Mouse (Mus musculus): ENCODE data around the gene Tnfrsf4.
A peak's percentile ranks its signal among the peaks of the same experiment; 100 is the strongest.

Tnfrsf4 gene

DNA sequence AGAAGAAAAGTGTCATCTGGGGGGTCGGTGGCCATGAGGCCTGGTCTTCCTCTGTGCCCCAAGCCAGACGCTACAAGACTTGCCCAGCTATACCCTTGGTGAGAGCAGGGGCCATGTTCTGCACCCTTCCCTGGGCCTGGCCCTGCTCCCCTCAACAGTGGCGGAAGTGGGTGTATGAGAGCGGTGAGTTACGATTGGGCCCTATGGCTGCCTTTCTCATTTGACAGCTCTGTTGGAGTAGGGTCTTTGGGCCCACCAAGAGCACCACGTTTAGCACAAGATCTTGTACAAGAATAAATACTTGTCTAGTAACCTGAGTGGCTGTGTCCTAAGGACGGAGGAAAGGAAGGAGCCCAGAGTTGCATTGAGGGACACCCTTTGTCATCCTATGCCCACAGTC lies 14.9 kb downstream of the Tnfrsf4 start:
- DNase-seq (ENCODE audit: low spot score): no peak

DNA sequence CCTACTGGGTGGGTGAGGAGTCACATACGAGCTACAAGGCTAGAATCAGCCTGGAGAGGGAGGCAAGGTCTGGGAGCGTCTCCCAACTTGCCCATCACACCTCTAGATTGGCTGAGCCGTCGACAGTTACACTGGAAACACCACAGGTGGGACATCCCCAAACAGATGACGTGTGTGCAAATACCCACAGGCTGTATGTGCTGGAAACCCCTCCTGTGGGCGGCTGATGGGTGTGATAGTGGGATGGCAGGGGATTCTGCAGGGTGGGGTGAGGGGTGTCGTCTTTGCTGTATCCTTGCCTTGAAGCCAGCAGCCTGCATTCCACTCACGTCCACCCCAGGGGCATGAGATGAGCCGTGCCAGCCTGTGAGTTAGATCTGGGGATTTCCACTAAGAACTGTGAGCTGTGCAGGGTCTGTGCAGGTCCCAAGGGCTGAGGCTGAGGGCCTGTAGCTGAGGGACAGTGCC lies 17.0 kb downstream of the Tnfrsf4 start:
- no peak for DNase-seq (ENCODE audit: low spot score)

DNA sequence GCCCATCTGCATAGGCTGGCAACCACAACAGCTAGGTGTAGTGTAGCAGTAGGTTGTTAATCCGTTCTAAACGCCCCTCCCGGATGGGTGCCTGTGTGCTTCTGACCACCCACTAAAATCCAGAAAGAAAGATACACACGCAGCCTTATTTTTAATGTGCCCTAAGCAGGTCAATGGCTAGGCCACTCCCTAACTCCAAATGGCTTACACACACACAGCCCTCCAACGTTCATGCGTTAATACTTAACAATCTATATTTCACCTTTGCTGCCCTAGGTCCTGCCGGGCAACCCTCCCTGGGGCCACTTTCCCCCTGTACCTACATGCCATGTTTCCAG lies 17.6 kb downstream of the Tnfrsf4 start:
- no peak for DNase-seq (ENCODE audit: low spot score)

DNA sequence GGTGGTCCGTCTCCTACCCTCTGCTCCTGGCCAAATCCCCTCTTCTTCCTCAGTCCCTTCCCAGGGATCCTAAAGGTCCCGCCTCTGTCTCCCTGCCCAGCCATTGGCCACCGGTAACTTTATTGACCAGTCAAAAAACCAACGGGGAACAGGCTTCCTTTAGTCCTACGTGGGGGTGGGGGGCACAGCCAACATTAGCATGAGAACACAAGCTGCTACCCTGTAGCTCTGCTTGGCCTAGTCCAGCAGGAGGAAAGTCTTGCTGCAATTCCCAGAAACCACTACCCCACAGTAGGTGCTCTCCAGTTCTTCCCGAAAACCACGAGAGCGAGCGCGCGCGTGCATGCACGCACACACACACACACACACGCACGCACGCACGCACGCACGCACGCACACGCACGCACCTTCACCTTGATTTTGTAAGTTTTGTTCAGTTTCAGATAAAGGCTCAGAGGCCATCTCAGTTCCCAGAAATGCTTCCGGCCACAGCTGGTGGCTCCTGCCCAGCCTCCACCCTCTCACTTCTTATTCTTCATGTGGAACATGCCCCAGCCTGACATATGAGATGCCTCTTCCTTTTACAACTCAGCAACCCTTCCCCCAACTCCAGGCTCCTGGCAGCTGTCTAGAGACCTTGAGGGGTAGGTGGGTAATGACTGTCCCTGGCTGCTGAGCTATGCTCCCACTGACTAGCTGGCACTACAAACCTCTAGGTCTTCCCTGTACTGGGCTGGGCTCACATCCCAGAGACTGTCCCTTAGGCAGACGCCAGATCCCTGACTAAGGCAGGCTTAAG lies 18.1 kb downstream of the Tnfrsf4 start:
- DNase-seq (ENCODE audit: low spot score): peak; percentile 79

DNA sequence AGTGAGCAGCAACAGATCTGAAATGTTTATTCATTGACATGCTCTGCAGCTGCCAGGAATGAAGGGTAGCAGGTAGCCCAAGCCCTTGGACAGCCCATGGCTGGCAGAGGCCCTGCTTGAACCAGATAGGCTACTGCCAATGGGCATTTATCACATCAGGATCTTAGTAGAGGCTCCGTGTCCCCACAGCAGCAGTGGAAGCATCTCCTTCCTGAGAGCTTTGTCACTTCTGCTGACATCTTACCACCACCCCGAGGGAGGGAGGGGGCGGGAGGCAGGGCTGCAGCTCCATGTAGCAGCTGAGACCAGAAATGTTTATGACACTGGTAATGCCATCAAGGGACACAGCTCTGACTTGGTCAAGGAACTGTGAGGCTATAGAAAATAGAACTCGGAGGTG lies 19.2 kb downstream of the Tnfrsf4 start:
- DNase-seq (ENCODE audit: low spot score): no peak

DNA sequence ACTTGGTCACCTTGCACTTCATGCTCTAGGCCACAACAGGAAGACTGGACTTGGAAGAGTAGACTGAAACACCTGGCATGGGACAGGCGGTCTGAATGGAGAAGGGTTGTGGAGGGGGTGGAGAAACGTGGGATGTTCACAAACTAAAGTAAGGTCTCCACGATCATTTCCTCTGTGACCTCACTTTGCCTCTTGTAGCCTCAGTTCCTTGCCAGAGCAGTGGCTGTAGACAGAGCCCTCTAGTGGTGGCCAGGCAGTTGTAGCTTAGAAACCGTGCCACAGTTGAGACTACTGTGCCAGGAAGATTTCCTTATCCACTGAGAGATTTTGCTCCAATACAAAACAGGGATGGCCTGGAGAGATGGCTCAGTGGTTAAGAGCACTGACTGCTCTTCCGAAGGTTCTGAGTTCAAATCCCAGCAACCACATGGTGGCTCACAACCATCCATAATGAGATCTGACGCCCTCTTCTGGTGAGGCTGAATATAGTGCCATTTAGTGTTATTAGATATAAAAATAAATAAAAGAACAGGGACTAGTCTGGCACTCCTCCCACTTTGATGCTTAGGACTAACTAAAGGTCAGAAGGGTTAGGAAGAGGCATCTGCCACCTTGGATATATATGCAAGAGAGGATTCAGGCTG lies 20.0 kb downstream of the Tnfrsf4 start:
- DNase-seq (ENCODE audit: low spot score): no peak

DNA sequence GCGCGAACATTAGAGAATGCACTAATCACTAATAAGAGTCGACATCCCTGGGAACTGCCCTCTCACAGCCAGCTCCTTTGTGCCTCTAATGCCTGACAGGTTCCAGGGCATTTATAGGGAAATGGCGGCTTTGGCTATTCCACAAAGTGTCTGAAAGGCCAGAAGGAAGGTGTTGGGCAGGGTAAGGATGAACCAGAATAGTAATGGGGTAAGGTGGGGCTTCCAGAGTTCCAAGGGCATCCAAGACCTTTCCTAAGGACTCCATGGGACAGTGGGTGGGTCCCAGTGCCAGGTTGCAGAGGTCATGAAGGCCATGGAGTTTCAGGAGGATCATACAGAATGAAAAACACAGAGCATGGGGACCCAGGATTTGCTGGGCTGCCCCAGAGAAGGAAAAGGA lies 20.7 kb downstream of the Tnfrsf4 start:
- no peak for DNase-seq (ENCODE audit: low spot score)

DNA sequence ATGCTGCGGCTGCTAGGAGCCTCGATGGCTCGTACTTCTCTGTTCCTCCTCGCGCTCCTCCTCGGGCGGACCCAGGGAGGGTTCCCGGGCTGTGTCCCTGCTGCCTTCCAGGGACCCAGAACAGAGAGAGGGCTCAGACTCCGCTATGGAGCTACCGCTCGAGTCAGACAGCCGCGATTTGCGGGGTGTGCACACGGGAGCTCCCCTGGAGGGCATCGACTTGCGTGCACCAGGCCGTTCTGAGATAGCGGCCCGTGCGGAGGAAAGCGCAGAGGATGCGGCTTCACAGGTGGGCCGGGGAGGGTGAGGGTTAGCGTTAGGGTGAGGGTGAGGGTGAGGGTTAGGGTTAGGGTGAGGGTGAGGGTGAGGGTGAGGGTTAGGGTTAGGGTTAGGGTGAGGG lies 21.3 kb downstream of the Tnfrsf4 start:
- DNase-seq (ENCODE audit: low spot score): no peak

DNA sequence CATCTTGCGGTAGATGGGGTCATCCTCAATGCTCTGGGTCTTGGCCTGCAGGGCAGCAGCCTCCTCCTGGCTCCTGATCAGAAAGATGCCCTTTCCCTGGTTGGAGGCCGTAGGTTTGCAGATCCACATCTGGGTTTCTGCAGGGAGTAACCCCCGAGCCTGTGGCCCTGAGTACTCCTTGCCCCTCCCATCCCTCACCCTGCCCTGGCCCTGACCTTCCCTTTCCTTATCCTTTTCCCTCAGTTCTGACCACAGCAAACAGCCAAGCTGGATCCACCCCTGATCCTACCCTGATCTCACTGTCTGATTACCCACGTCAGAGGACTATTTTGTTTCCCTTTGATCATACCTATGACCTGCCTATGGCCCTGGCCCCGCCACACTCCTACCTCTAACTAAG lies 31.1 kb downstream of the Tnfrsf4 start:
- no peak for DNase-seq (ENCODE audit: low spot score)

DNA sequence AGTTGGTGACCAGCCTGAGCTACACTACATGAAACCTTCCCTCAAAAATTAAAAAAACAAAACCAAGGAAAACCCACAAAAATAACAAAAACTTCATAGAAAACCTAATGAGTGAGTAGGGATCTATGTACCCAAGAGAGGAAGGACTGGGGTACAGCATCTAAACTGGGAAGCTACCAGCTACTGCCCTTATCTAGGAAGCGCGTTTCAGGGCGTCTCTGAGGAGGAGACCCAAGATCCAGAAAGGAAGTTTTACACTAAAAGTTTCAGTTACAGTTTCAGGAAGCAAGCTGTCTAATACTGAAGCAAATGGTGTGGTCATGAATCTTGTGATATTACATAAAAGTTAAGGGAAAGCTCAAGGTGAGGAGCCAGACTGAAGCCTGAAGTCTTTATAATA lies 36.1 kb downstream of the Tnfrsf4 start:
- DNase-seq (ENCODE audit: low spot score): no peak

DNA sequence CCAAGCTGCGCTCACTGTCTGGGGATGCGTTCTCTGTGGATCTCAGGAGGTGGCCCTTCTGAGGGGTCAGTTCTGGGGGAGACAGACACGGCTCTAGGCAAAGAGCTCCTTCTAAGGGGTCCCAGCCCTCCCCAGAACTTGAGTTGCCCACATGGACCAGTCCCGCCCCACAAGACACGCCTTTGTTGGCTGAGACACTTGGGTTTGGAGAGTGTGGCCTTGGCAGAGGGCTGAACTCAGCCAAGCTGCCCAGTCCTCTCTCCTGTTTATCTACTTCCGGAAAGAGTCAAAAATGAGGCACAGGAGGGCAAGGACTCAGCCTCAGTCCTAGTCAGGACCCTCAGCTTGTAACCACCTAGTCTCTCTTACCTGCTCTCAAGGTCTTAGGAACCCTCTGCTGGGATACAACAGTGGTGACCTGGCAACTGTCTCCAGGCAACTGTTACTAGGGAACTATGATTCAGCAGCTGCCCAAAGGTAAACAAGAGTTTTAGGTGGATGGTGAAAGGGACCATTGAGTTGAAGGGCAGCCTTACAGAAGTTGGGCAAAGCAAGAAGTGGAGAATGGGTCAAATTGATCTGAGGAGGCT lies 36.8 kb downstream of the Tnfrsf4 start:
- no peak for DNase-seq (ENCODE audit: low spot score)

DNA sequence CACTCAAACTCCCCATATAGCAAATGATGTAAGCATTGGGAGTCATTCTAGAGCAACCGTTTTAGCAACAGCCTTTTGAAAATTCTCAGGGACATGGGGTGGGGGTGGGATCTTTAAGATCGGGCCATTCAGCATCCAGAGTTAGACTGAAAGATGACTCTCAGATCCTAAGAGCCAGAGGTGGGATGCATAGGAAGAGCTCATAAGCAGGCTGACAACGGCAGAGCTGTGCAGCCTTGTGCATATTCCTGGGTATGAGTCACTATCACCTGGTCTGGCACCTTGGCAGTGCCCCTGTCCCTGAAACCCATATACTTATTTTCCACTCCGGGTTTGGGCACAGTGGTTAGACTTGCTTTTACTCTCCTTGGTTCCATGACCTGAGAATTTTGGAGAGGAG lies 39.5 kb downstream of the Tnfrsf4 start:
- DNase-seq (ENCODE audit: low spot score): no peak

DNA sequence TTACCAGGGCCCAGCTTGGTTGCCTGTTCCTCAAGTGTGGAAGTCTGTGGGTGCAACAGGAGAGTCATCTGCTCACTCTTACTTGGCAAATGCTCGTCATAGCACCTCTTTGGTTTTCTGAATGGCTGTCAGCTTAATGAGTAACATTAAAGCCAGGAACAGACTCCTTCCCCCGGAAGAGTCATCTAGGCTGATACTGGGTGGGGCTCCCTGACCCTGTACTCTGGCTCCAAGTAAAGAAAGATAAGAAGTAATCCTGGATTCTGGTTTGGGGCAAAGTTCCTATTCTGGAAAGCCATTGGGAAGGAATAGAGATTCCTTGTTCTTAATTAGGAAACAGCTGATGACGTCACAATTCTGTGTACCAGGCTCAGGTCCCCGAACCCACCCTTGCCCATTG lies 40.5 kb downstream of the Tnfrsf4 start:
- no peak for DNase-seq (ENCODE audit: low spot score)

DNA sequence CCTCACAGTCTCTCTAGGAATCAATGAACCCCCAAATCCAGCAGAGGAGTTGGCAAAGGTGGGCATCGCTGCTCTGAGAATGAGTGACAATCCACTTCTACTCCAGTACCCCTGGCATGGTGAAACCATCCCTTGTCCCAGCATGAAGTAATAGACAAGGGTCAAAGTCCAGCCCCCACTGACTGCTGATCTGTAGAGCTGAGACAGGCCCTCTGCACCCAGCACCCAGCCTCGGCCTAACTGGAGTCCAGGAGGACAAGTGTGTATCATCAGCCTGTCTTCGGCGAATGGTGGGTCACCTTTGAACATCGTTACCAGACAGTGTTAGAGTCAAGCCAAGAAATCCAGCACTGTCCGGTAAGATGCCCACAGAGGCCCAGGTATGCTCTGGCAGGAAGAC lies 41.0 kb downstream of the Tnfrsf4 start:
- no peak for DNase-seq (ENCODE audit: low spot score)

DNA sequence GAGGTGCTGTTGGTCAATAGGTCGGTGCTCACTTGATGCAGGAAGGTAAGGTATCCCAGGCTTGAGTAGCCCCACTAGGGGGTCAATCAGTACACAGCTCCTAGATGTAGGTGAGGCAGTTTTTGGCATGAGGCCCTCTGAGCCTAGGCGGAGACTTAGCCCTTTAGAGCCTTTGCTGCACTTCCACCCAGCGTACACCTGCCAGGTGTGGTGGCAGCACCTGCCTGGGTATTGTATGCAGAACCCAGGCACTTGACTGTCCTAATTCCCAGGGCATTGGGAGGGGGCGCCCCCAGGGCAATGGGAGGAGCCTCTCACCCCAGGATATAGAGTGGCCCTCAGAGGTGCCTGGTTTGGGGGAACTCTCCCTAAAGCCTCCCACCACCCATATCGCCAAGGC lies 41.5 kb downstream of the Tnfrsf4 start:
- no peak for DNase-seq (ENCODE audit: low spot score)

DNA sequence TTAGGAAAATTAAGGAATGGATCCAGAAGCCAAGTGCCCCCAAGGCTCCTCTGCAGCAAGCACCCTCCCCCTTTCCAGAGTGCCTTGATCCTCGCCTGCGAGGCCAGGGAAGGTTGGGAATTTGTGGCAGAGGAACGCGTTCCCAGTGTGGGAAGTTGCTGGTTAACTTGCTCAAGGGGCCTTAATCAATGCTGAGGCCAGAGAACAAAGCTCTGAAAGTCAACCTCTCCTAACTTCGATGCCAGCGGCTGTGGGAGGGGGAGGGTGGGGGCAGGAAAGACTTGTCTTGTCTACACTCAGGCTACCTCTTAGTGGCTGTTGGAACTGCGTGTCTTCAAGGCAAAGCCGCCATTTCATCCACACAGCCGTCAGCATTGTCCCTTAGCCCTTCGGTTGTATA lies 44.1 kb downstream of the Tnfrsf4 start:
- DNase-seq (ENCODE audit: low spot score): no peak

DNA sequence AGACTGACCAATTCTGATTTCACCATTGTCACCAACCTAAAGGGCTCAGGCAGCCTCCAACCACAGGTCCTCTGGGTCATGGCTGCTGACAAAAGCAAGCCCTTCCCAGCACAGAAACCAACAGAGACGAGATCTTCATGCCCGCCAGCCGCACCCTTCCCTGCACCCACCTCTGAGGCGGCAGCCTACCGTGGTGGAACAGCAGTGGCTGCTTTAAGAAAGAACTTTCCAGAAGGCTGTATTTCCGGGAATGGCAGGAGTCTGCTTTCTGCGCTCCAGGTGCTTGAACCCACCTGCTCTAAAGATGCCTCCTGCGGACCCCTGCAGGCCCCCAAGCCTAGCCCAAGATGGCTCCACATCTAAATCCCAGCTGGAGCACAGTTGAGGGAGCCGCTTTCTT lies 45.2 kb downstream of the Tnfrsf4 start:
- DNase-seq (ENCODE audit: low spot score): no peak

DNA sequence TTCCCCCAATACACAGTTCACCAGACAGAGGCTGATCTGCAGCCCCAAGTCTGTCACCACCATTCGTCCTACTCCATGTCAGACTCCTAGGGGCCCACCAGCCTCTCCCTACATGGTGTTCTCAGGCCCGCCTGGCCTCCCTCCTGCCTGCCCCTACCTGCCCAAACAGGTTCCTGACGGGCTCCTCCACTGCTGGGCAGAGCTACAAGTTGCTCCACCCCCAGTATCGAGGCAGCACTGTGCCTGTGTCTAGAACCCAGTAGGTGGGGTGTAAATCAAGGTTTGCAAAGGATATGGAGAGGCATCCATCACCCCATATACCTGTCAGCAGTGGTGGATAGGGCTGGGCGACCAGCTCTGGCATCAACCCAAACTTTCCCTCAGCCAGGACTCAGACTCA lies 45.6 kb downstream of the Tnfrsf4 start, which contains the start of gene Ttll10:
Gene Ttll10 (minus strand): TSS at position 154 of the 400 bp plus-strand sequence.
- no peak for DNase-seq (ENCODE audit: low spot score)

DNA sequence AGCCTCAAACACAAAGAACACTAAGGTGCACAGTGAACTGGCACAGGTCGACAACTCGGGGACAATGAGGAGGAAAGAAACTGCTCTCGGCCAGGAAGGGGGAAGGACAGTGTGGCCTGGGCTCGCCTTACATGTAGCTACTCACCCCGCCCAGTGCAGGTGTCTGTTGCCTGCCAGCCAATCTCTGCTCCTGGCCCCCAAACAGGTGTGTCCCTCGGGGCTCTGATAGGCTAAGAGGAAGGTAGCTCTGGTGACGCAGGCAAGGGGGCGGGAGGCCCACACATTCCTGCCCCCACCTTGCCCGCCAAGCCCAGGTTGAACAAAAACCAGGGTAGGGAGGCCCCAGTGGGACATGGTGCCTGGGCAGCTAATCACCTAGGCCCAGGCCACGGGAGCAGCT lies 46.1 kb downstream of the Tnfrsf4 start:
- DNase-seq (ENCODE audit: low spot score): no peak

DNA sequence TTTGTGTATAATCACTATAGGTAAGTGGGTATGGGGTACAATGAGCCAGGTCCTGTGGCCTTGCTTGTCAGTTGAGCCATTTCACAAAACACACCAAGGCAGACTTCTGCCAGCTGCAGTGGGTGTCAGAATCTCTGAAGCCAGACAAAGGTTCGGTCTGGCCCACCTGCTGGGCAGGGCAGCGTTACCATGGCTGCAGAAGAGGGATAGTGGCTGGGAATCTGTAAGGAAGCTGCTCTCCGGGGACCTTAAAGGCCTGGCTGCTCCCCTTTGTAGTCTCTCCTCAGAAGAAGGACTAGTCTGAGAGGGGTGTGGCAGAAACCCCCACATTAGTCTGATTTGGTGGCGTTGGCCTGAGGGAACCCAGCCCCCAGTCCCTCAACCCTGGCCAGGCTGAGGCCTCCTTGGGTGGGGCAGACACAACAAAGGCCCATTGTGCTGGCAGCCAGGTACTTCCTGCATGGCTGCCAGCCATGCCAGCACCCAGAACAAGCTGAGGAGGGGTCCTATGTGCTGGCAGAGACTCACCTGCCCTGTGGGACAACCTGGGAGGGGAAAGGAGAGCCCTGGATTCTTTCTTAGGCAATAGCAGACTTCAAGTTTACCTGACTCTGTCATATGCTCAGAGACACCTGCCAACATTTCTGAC lies 50.3 kb downstream of the Tnfrsf4 start:
- no peak for DNase-seq (ENCODE audit: low spot score)

DNA sequence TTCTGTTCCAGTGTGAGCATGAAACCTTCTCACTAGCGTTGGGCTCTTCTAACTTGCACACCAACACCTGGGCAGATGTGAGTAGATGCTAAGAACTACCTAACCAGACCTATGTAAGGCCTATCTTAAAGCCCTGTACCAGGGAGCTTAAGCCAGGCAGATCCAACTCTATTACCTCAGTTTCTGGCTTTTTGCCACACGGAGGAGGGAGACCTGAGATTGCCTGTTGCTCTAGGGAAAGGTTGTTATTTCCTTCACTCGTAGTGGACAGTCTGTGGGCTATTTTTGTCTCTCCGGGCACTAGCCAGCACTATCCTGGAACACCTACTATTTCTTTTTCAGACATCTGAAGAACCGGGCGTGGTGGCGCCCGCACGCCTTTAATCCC lies 50.9 kb downstream of the Tnfrsf4 start:
- DNase-seq (ENCODE audit: low spot score): no peak

DNA sequence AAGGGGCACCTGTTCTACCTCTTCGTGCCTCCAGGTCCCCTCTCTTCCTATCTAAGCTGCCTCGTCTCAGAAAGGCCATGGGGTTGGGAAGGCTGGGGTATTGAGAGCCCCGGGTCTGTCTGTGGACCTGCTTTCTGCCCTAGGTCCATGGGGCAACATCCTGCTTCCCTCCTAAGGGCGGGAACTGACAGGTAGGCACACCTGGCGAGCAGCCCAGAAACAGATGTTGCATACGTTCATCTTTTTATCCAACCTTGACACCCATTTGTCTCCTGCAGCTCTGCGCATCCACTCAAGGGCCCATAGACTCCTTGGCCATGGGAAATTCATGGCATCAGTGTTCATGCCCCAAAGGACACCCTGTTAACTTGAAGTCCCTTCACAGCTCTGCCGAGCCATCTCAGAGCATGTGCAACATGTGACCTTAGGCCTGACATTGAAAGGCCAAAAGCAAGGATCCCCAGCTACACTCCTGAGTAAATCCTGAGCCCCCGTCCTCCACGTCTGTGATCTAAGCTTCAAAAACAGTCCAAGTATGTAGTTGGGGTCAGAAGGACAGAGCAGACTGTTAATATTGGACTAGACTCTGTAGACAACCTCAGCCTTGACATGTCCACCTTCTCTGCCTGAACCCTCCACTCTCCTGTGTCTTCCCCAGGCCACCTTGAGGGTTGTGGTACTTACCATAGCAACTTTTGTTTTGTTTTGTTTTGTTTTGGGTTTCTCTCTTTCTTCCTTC lies 51.7 kb downstream of the Tnfrsf4 start:
- DNase-seq (ENCODE audit: low spot score): no peak
